Mouse (Mus musculus): Measurements from ENCODE around the gene Kif1b. TPM values are rescaled to one million over a fixed set of nuclear protein-coding genes. Genes with fewer than 3 reads are reported as not detected.
A peak's percentile ranks its signal among the peaks of the same experiment; 100 is the strongest.

Gene Kif1b
- 93.3 and 96.4 TPM in 2 replicates for polyA plus RNA-seq (2014; fragmentation: Nextera tagmentation; extraction: Ambion mirVana)

- H3K4me1 ChIP-seq (replicated peaks; ENCODE audit: control insufficient read depth, insufficient read depth, low read length), result peaks cover 19% of the 10 kb centered on the region
- peak within 1 kb of the TSS; percentile 78 for H3K4me2 ChIP-seq (ENCODE audit: low read depth, low read length, severe bottlenecking)
- under 1% methylated on average over 79 of the region's 79 CpGs for WGBS
These were observed at the start of gene Kif1b for GRCm38 (mm10) chr4:149307596-149308490. Gene Kif1b, minus strand, starts transcription at chr4:149307693.

DNA sequence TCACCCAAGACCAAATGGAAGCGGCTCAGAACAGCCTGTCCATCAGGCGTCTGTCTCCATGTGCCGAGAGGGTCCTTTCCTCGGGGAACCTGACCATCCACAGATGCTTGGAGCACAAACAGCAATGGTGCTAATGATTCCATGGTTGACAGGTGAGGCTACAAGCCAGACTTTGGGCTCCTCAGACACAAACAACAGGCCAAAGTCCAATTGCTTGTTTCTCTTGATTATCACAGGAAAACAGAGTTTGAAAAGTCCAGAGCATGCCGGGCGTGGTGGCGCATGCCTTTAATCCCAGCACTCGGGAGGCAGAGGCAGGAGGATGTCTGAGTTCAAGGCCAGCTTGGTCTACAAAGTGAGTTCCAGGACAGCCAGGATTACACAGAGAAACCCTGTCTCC lies 47.2 kb upstream of the Kif1b start:
- no peak overlapping the region for H3K27ac ChIP-seq (ENCODE audit: low read depth, low read length)
- 96% methylated on average over 8 of the region's 8 CpGs for WGBS
- ATAC-seq (replicated peaks; ENCODE audit: low FRiP score) (no peak), DNase-seq (ENCODE audit: low spot score) (no peak)
- H3K27me3 ChIP-seq (ENCODE audit: control insufficient read depth, insufficient read depth, low read length), result no peaks in the 10 kb centered on the region
- peaks cover 14% of the 10 kb centered on the region for H3K36me3 ChIP-seq (ENCODE audit: control insufficient read depth, insufficient read depth, low read length)
- H3K4me1 ChIP-seq (replicated peaks; ENCODE audit: control insufficient read depth, insufficient read depth, low read length), result no peaks in the 10 kb centered on the region
- H3K9ac ChIP-seq (ENCODE audit: low read length), result no peak overlapping the region
- H3K9me3 ChIP-seq (ENCODE audit: control insufficient read depth, low read length), result no peaks in the 10 kb centered on the region
- H3K4me3 ChIP-seq (ENCODE audit: low read depth, low read length), result no peak overlapping the region
- H3K4me2 ChIP-seq (ENCODE audit: low read depth, low read length, severe bottlenecking), result no peak overlapping the region

More at GRCm38 (mm10) chr4:149307596-149308490, at the start of gene Kif1b:
- ATAC-seq (replicated peaks; ENCODE audit: low FRiP score) (peak; percentile 97), DNase-seq (ENCODE audit: low spot score) (peak; percentile 100)
- Histone ChIP-seq H3K4me3 (ENCODE audit: low read depth, low read length) (peak within 1 kb of the TSS; percentile 99), H3K9me3 (ENCODE audit: control insufficient read depth, low read length) (no peaks in the 10 kb centered on the region), H3K9ac (ENCODE audit: low read length) (peak within 1 kb of the TSS; percentile 95), H3K36me3 (ENCODE audit: control insufficient read depth, insufficient read depth, low read length) (no peaks in the 10 kb centered on the region), H3K27me3 (ENCODE audit: control insufficient read depth, insufficient read depth, low read length) (no peaks in the 10 kb centered on the region), H3K27ac (ENCODE audit: low read depth, low read length) (peak within 1 kb of the TSS; percentile 89)

- Histone ChIP-seq H3K4me1 (replicated peaks; ENCODE audit: control insufficient read depth, insufficient read depth, low read length) (no peaks in the 10 kb centered on the region), H3K4me3 (ENCODE audit: low read depth, low read length) (no peak overlapping the region), H3K27me3 (ENCODE audit: control insufficient read depth, insufficient read depth, low read length) (no peaks in the 10 kb centered on the region), H3K36me3 (ENCODE audit: control insufficient read depth, insufficient read depth, low read length) (peaks cover 16% of the 10 kb centered on the region), H3K9me3 (ENCODE audit: control insufficient read depth, low read length) (no peaks in the 10 kb centered on the region), H3K27ac (ENCODE audit: low read depth, low read length) (no peak overlapping the region), H3K9ac (ENCODE audit: low read length) (no peak overlapping the region), H3K4me2 (ENCODE audit: low read depth, low read length, severe bottlenecking) (no peak overlapping the region)
- DNase-seq (ENCODE audit: low spot score), result no peak
- no peak for ATAC-seq (replicated peaks; ENCODE audit: low FRiP score)
- WGBS, result 92% methylated on average over 8 of the region's 8 CpGs
These were observed 44.2 kb upstream of the Kif1b start for GRCm38 (mm10) chr4:149351596-149352150.

- ATAC-seq (replicated peaks; ENCODE audit: low FRiP score), result no peak
- no peak for DNase-seq (ENCODE audit: low spot score)
- H3K27ac ChIP-seq (ENCODE audit: low read depth, low read length), result no peak overlapping the region
- 84% methylated on average over 5 of the region's 5 CpGs for WGBS
- H3K9me3 ChIP-seq (ENCODE audit: control insufficient read depth, low read length), result no peaks in the 10 kb centered on the region
- no peak overlapping the region for H3K4me3 ChIP-seq (ENCODE audit: low read depth, low read length)
- no peaks in the 10 kb centered on the region for H3K27me3 ChIP-seq (ENCODE audit: control insufficient read depth, insufficient read depth, low read length)
- no peak overlapping the region for H3K4me2 ChIP-seq (ENCODE audit: low read depth, low read length, severe bottlenecking)
- H3K9ac ChIP-seq (ENCODE audit: low read length), result no peak overlapping the region
- H3K4me1 ChIP-seq (replicated peaks; ENCODE audit: control insufficient read depth, insufficient read depth, low read length), result no peaks in the 10 kb centered on the region
- H3K36me3 ChIP-seq (ENCODE audit: control insufficient read depth, insufficient read depth, low read length), result peaks cover 4% of the 10 kb centered on the region; the same call in 1 of the 2 replicates
These were observed 41.5 kb upstream of the Kif1b start for GRCm38 (mm10) chr4:149348963-149349362.

DNA sequence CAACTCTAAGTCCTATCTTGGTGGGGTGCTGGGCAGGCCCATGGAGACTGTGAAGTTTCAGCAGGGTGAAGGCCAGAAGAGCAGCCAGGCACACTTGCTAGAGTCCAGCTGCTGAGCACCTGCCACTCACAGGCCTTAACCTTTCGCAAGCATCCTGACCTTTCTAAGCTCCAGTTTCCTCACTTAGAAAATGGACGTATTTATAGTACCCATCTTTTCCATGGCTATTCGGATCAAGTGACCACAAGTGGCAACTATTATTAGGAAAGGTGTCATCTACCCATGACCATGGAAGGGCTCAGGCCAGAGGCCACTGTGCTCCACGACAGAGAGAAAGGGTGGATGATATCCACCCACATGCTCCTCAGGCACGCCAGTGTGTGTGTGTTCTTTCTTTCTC lies 38.4 kb upstream of the Kif1b start:
- no peak overlapping the region for H3K9ac ChIP-seq (ENCODE audit: low read length)

DNA sequence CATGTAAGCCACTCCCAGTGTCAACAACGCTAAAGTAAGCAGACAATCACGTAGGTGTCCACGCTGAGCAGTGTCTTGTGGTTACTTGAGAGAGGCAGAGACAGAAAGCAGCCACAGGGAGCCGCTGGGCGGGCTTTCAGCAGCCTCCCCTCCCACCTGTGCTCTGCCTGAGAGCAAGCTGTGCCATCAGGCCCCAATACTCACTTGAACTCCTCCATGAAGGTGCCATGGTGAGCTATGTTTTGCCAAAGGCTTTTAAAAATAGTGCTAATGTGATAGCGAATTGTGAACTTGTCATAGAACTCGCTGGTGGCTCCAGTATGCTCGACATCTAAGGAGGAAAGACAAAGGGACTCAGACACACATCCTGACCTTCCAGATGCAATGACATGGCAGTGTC lies 36.8 kb upstream of the Kif1b start:
- WGBS, result 86% methylated on average over 8 of the region's 8 CpGs
- Histone ChIP-seq H3K4me1 (replicated peaks; ENCODE audit: control insufficient read depth, insufficient read depth, low read length) (no peaks in the 10 kb centered on the region), H3K27me3 (ENCODE audit: control insufficient read depth, insufficient read depth, low read length) (no peaks in the 10 kb centered on the region), H3K9ac (ENCODE audit: low read length) (no peak overlapping the region), H3K4me3 (ENCODE audit: low read depth, low read length) (no peak overlapping the region), H3K27ac (ENCODE audit: low read depth, low read length) (no peak overlapping the region), H3K36me3 (ENCODE audit: control insufficient read depth, insufficient read depth, low read length) (no peaks in the 10 kb centered on the region; the same call in 1 of the 2 replicates), H3K4me2 (ENCODE audit: low read depth, low read length, severe bottlenecking) (no peak overlapping the region), H3K9me3 (ENCODE audit: control insufficient read depth, low read length) (no peaks in the 10 kb centered on the region)
- ATAC-seq (replicated peaks; ENCODE audit: low FRiP score) (no peak), DNase-seq (ENCODE audit: low spot score) (no peak)

More for the DNA sequence above, 38.4 kb upstream of the Kif1b start:
- DNase-seq (ENCODE audit: low spot score), result no peak
- Histone ChIP-seq H3K4me3 (ENCODE audit: low read depth, low read length) (no peak overlapping the region), H3K27me3 (ENCODE audit: control insufficient read depth, insufficient read depth, low read length) (no peaks in the 10 kb centered on the region), H3K4me2 (ENCODE audit: low read depth, low read length, severe bottlenecking) (no peak overlapping the region), H3K36me3 (ENCODE audit: control insufficient read depth, insufficient read depth, low read length) (peaks cover 4% of the 10 kb centered on the region; the same call in 1 of the 2 replicates), H3K4me1 (replicated peaks; ENCODE audit: control insufficient read depth, insufficient read depth, low read length) (no peaks in the 10 kb centered on the region), H3K27ac (ENCODE audit: low read depth, low read length) (no peak overlapping the region), H3K9me3 (ENCODE audit: control insufficient read depth, low read length) (no peaks in the 10 kb centered on the region)
- WGBS, result 87% methylated on average over 5 of the region's 5 CpGs
- no peak for ATAC-seq (replicated peaks; ENCODE audit: low FRiP score)

GRCm38 (mm10) chr4:149340680-149341079 lies 33.2 kb upstream of the Kif1b start:
- H3K27ac ChIP-seq (ENCODE audit: low read depth, low read length), result no peak overlapping the region
- 69% methylated on average over 2 of the region's 2 CpGs for WGBS
- DNase-seq (ENCODE audit: low spot score), result no peak

DNA sequence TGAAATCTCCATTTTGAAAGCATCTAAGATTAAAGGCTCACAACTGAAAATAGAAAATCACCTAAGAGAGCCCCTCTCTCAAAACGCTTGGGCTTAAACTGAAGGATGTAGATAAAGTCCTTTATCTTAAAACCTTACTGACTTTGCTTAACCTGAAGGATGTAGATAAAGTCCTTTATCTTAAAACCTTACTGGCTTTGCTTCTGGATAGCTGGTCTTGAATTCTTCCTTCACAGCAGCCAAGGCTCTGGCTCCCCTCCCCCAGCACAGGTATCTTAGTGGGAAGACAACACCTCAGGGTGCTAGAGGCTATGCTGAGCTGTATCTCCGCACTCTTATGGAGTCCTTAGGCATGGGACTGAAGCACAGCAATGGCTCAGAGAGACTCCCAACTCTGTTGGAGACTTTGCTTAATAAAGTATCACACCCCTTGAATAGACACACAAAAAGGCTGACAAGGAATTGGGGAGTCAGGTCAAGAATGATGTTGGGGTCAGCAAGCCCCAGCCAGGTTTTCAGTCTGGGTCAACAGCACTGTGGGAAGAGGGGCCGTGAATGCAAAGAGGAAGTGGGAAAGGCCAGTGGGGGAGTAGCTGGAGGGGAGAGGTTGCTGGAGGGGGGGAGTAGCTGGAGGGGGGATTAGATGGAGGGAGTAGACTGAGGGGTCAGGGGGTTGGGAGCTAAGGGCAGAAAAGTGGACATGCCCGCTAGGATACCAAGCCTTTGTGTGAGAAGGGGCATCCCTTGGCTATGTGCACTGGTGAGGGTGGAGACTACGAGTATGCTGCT lies 32.1 kb upstream of the Kif1b start:
- DNase-seq (ENCODE audit: low spot score), result no peak
- Histone ChIP-seq H3K27ac (ENCODE audit: low read depth, low read length) (no peak overlapping the region), H3K9ac (ENCODE audit: low read length) (no peak overlapping the region), H3K9me3 (ENCODE audit: control insufficient read depth, low read length) (no peaks in the 10 kb centered on the region), H3K27me3 (ENCODE audit: control insufficient read depth, insufficient read depth, low read length) (no peaks in the 10 kb centered on the region), H3K4me2 (ENCODE audit: low read depth, low read length, severe bottlenecking) (no peak overlapping the region), H3K4me1 (replicated peaks; ENCODE audit: control insufficient read depth, insufficient read depth, low read length) (no peaks in the 10 kb centered on the region), H3K4me3 (ENCODE audit: low read depth, low read length) (no peak overlapping the region), H3K36me3 (ENCODE audit: control insufficient read depth, insufficient read depth, low read length) (peaks cover 1% of the 10 kb centered on the region; the same call in 1 of the 2 replicates)
- WGBS, result 63% methylated on average over 5 of the region's 5 CpGs
- ATAC-seq (replicated peaks; ENCODE audit: low FRiP score), result no peak

More at GRCm38 (mm10) chr4:149340680-149341079, 33.2 kb upstream of the Kif1b start:
- Histone ChIP-seq H3K4me1 (replicated peaks; ENCODE audit: control insufficient read depth, insufficient read depth, low read length) (no peaks in the 10 kb centered on the region), H3K4me3 (ENCODE audit: low read depth, low read length) (no peak overlapping the region), H3K36me3 (ENCODE audit: control insufficient read depth, insufficient read depth, low read length) (no peaks in the 10 kb centered on the region; the same call in 1 of the 2 replicates), H3K4me2 (ENCODE audit: low read depth, low read length, severe bottlenecking) (no peak overlapping the region), H3K9ac (ENCODE audit: low read length) (no peak overlapping the region), H3K27me3 (ENCODE audit: control insufficient read depth, insufficient read depth, low read length) (no peaks in the 10 kb centered on the region), H3K9me3 (ENCODE audit: control insufficient read depth, low read length) (no peaks in the 10 kb centered on the region)
- ATAC-seq (replicated peaks; ENCODE audit: low FRiP score), result no peak
